Mouse (Mus musculus) spleen, adult 2 months (tissue): ENCODE results near the gene Krtcap2. TPM values are rescaled to one million over a fixed set of nuclear protein-coding genes. Genes with fewer than 3 reads are reported as not detected.

Experiments used
- DNase-seq, 2 experiments: peaks; one replicate each; pipeline versions ENCODE4 v3.0.0 to v3.0.0-alpha.2; 2012 to 2021; ENCODE audit warnings: low spot score in 2 of 2, low read depth in 1 of 2
- H3K27ac ChIP-seq: fragments of 200-500 bp; 2 replicates; pipeline ENCODE4 v1.5.1; 2012; ENCODE audit warnings: low read length, inconsistent platforms; ENCODE audit not compliant: insufficient read depth
- H3K27me3 ChIP-seq: fragments of 200-500 bp; 2 replicates; pipeline ENCODE4 v1.6.1; 2012; ENCODE audit warnings: mild to moderate bottlenecking, moderate library complexity, low read length, inconsistent platforms; ENCODE audit not compliant: control insufficient read depth, insufficient read depth
- H3K36me3 ChIP-seq: fragments of 200-500 bp; 2 replicates; pipeline ENCODE4 v1.6.1; 2012; ENCODE audit warnings: mild to moderate bottlenecking, low read length, inconsistent platforms; ENCODE audit not compliant: control insufficient read depth, insufficient read depth
- H3K4me1 ChIP-seq: fragments of 200-500 bp; 2 replicates; pipeline ENCODE4 v1.6.1; 2011; ENCODE audit warnings: inconsistent platforms; ENCODE audit not compliant: control insufficient read depth, insufficient read depth, insufficient read length
- H3K4me3 ChIP-seq: fragments of 200-500 bp; 2 replicates; pipeline ENCODE4 v1.5.1; 2011; ENCODE audit warnings: mild to moderate bottlenecking, inconsistent platforms; ENCODE audit not compliant: insufficient read depth, insufficient read length; ENCODE audit errors: extremely low read depth
- CTCF ChIP-seq: fragments of 200-500 bp; IDR thresholded peaks from 2 replicates; pipeline ENCODE4 v1.5.1; 2011; ENCODE audit warnings: mild to moderate bottlenecking, inconsistent platforms; ENCODE audit not compliant: insufficient read depth, insufficient read length, insufficient replicate concordance; ENCODE audit errors: extremely low read depth
- POLR2A ChIP-seq: fragments of 200-500 bp; IDR thresholded peaks from 2 replicates; pipeline ENCODE4 v1.6.1; 2011; ENCODE audit warnings: low read depth, low read length, inconsistent platforms
- WGBS: fragments of 180-500 bp; shearing (Covaris S2); methylation state at CpG from one replicate; pipeline ENCODE4 v1.1.7; 2018; 5-methylcytosine and 5-hydroxymethylcytosine counted together
- polyA plus RNA-seq: library from polyadenylated mRNA; depleted of rRNA; stranded (reverse); fragments of >200 nt; gene quantifications from 2 replicates; pipeline ENCODE4 v1.2.3, GENCODE M21; 2012

The Krtcap2 gene
- polyA plus RNA-seq, 1 experiment: 93.5 TPM

- Histone ChIP-seq H3K27me3 (no peaks in the 10 kb centered on the region), H3K4me1 (peaks cover 23% of the 10 kb centered on the region; the same call in 1 of the 2 replicates), H3K36me3 (no peaks in the 10 kb centered on the region), H3K4me3 (peak overlapping the region; percentile 31; the same call in 1 of the 2 replicates), H3K27ac (no peak overlapping the region)
- 40% methylated on average over 25 of the region's 25 CpGs for WGBS
- DNase-seq: peak in 1 of 2 experiments; percentile 50
- TF ChIP-seq POLR2A: no peak
- TF ChIP-seq CTCF: no peak
Measured at GRCm38 (mm10) chr3:89244158-89244981, 1.4 kb upstream of the Krtcap2 start.

- peaks cover 23% of the 10 kb centered on the region; the same call in 1 of the 2 replicates for H3K4me1 ChIP-seq
- DNase-seq: peak in 1 of 2 experiments; percentile 39
- WGBS: 1% methylated on average over 22 of the region's 26 CpGs
- no peak overlapping the region for H3K27ac ChIP-seq
- TF ChIP-seq CTCF (no peak), POLR2A (no peak)
- H3K27me3 ChIP-seq: no peaks in the 10 kb centered on the region
- peak overlapping the region; percentile 37 for H3K4me3 ChIP-seq
- no peaks in the 10 kb centered on the region for H3K36me3 ChIP-seq
Measured at GRCm38 (mm10) chr3:89244982-89245687, 631 bp upstream of the Krtcap2 start.

GRCm38 (mm10) chr3:89246261-89247100 lies 715 bp downstream of the Krtcap2 start, which contains the start of gene Trim46:
TSS of gene Trim46 (minus strand) at chr3:89246309.
- H3K4me3 ChIP-seq: peak within 1 kb of the TSS; percentile 90
- peaks cover 32% of the 10 kb centered on the region for H3K4me1 ChIP-seq
- peak; percentile 88; the same call in 1 of the 2 replicates for TF ChIP-seq CTCF
- TF ChIP-seq POLR2A: no peak; the same call in 1 of the 2 replicates
- DNase-seq: peak; percentile 78 to 83
- no peaks in the 10 kb centered on the region for H3K27me3 ChIP-seq
- H3K36me3 ChIP-seq: no peaks in the 10 kb centered on the region
- under 1% methylated on average over 42 of the region's 42 CpGs for WGBS
- H3K27ac ChIP-seq: peak within 1 kb of the TSS; percentile 51

GRCm38 (mm10) chr3:89247466-89247865 lies 1.7 kb downstream of the Krtcap2 start:
- Histone ChIP-seq H3K27me3 (no peaks in the 10 kb centered on the region), H3K27ac (no peak overlapping the region), H3K36me3 (no peaks in the 10 kb centered on the region), H3K4me3 (no peak overlapping the region), H3K4me1 (peaks cover 36% of the 10 kb centered on the region)
- 63% methylated on average over 4 of the region's 4 CpGs for WGBS
- no peak for TF ChIP-seq POLR2A
- no peak for TF ChIP-seq CTCF
- DNase-seq: no peak

- Histone ChIP-seq H3K4me1 (peaks cover 23% of the 10 kb centered on the region), H3K27ac (peak overlapping the region; percentile 82), H3K36me3 (no peaks in the 10 kb centered on the region), H3K4me3 (no peak overlapping the region), H3K27me3 (no peaks in the 10 kb centered on the region)
- DNase-seq: peak in 1 of 2 experiments; percentile 79
- TF ChIP-seq CTCF: peak; percentile 87; the same call in 1 of the 2 replicates
- TF ChIP-seq POLR2A: no peak
- WGBS: 16% methylated on average over 7 of the region's 7 CpGs
Measured at GRCm38 (mm10) chr3:89250435-89251040, 4.8 kb downstream of the Krtcap2 start.

- H3K27me3 ChIP-seq: no peaks in the 10 kb centered on the region
- TF ChIP-seq CTCF (no peak), POLR2A (peak; percentile 64)
- peaks cover 19% of the 10 kb centered on the region for H3K4me1 ChIP-seq
- no peaks in the 10 kb centered on the region for H3K36me3 ChIP-seq
- peak overlapping the region; percentile 87 for H3K27ac ChIP-seq
- DNase-seq: peak in 1 of 2 experiments; percentile 89
- peak overlapping the region; percentile 64 for H3K4me3 ChIP-seq
- 4% methylated on average over 17 of the region's 17 CpGs for WGBS
Measured at GRCm38 (mm10) chr3:89251365-89251895, 5.7 kb downstream of the Krtcap2 start.
